Mouse (Mus musculus) ES-Bruce4 (cell line): ENCODE measurements around the gene Slc25a36. TPM values are rescaled to one million over a fixed set of nuclear protein-coding genes. Genes with fewer than 3 reads are reported as not detected.

Experiments
- H3K27ac ChIP-seq: 2 replicates; pipeline ENCODE4 v1.5.1; 2012; ENCODE audit warnings: low read length, inconsistent platforms; ENCODE audit not compliant: insufficient read depth
- H3K27me3 ChIP-seq: 2 replicates; pipeline ENCODE4 v1.6.1; 2012; ENCODE audit warnings: mild to moderate bottlenecking, low read length, inconsistent platforms; ENCODE audit not compliant: control insufficient read depth, poor library complexity, insufficient read depth, severe bottlenecking
- H3K36me3 ChIP-seq: 2 replicates; pipeline ENCODE4 v1.6.1; 2012; ENCODE audit warnings: inconsistent platforms, mild to moderate bottlenecking, low read length, moderate library complexity; ENCODE audit not compliant: control insufficient read depth, poor library complexity, insufficient read depth, severe bottlenecking
- H3K4me1 ChIP-seq: one replicate; pipeline ENCODE4 v1.8.1; 2011; ENCODE audit warnings: low read length; ENCODE audit not compliant: control insufficient read depth, insufficient read depth
- H3K4me3 ChIP-seq: 2 replicates; pipeline ENCODE4 v1.5.1; 2011; ENCODE audit warnings: low read depth, mild to moderate bottlenecking, low read length
- H3K9ac ChIP-seq: 2 replicates; pipeline ENCODE4 v1.6.1; 2012; ENCODE audit warnings: low read depth, mild to moderate bottlenecking, inconsistent platforms; ENCODE audit not compliant: poor library complexity, severe bottlenecking
- H3K9me3 ChIP-seq: replicated peaks from 2 replicates; pipeline ENCODE4 v1.6.1; 2012; ENCODE audit warnings: mild to moderate bottlenecking, low read length, inconsistent platforms; ENCODE audit not compliant: control insufficient read depth, poor library complexity, insufficient read depth, severe bottlenecking
- CTCF ChIP-seq: IDR thresholded peaks from one replicate; pipeline ENCODE4 v1.8.1; 2011; ENCODE audit warnings: low read depth, low read length
- EP300 ChIP-seq: IDR thresholded peaks from 2 replicates; pipeline ENCODE4 v1.6.1; 2011; ENCODE audit warnings: low read depth, low read length; ENCODE audit not compliant: insufficient read depth
- POLR2A ChIP-seq: IDR thresholded peaks from one replicate; pipeline ENCODE4 v1.8.1; 2011; ENCODE audit warnings: low read length; ENCODE audit not compliant: insufficient read depth
- polyA plus RNA-seq: library from polyadenylated mRNA; stranded (reverse); fragments of >200 nt; gene quantifications from 2 replicates; pipeline ENCODE4 v1.2.4, GENCODE M21; 2011; ENCODE audit warnings: low read depth; ENCODE audit not compliant: missing spikeins, insufficient read depth, insufficient read length

Gene Slc25a36
- polyA plus RNA-seq, 1 experiment, result 402 TPM

DNA sequence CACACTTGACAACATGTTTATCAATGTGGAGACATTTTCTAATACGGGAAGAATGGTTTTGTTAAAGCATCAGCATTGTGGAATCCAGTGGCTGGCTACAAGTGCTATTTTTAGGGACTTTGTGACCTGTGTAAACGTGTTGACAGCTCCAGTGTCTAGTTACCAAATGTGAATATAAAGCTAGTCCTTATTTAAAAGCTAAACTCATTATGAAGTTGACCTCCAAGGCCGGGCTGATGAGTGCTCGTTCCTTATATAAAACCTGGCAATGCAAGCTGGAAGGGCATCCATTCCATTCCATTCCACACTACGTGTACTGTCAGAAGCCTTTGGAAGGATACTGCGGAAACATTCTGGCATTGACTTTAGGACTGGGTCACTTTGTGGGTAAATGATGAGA lies 34.4 kb upstream of the Slc25a36 start:
- Histone ChIP-seq H3K27me3 (no peaks in the 10 kb centered on the region), H3K36me3 (no peaks in the 10 kb centered on the region), H3K4me1 (no peaks in the 10 kb centered on the region), H3K4me3 (no peak overlapping the region), H3K9me3 (no peaks in the 10 kb centered on the region), H3K27ac (no peak overlapping the region), H3K9ac (no peak overlapping the region)
- TF ChIP-seq POLR2A, result no peak

DNA sequence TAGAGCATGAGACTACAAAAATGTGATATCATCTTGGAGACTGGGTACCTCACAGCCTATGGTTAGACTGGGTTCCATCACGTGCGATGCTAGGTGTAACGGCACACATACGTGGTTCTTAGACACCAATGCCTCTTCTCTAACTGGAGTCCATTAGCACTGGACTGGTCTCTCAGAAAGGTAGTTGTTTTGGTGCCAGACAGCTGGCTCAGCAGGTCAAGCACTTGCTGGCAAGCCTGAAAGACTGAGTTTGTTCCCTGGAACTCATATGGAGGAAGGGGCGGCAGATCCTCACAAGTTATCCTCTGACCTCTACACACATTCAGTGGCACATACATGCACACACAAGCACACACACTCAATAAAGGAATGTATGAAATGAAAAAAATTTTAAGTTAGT lies 32.5 kb upstream of the Slc25a36 start:
- Histone ChIP-seq H3K36me3 (no peaks in the 10 kb centered on the region), H3K27me3 (no peaks in the 10 kb centered on the region), H3K4me3 (no peak overlapping the region), H3K9me3 (no peaks in the 10 kb centered on the region), H3K27ac (no peak overlapping the region), H3K4me1 (no peaks in the 10 kb centered on the region), H3K9ac (no peak overlapping the region)
- TF ChIP-seq EP300 (no peak), CTCF (no peak), POLR2A (no peak)

DNA sequence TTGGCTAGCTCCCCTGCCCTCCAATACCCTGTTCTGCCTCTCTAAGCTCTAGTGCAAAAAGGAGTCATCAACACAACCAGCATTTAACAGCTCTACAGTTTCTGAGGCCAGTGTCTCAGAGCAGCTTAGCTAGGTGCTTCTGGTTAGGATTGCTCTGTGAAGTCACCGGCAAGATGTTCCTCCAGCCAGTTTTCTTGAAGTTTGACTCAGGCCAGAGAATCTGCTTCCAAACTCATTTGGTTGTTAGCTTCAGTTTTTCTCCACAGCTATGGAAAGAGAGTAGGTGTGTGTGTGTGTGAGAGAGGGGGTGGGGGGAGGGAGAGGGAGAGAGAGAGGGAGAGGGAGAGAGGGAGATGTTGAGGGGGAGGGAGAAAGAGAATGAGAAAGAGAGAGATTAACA lies 31.6 kb upstream of the Slc25a36 start:
- H3K4me1 ChIP-seq, result no peaks in the 10 kb centered on the region
- TF ChIP-seq CTCF, result no peak
- no peak for TF ChIP-seq EP300
- no peak for TF ChIP-seq POLR2A
- H3K36me3 ChIP-seq, result no peaks in the 10 kb centered on the region
- no peak overlapping the region for H3K4me3 ChIP-seq
- no peaks in the 10 kb centered on the region for H3K9me3 ChIP-seq
- H3K9ac ChIP-seq, result no peak overlapping the region
- H3K27ac ChIP-seq, result no peak overlapping the region
- no peaks in the 10 kb centered on the region for H3K27me3 ChIP-seq

DNA sequence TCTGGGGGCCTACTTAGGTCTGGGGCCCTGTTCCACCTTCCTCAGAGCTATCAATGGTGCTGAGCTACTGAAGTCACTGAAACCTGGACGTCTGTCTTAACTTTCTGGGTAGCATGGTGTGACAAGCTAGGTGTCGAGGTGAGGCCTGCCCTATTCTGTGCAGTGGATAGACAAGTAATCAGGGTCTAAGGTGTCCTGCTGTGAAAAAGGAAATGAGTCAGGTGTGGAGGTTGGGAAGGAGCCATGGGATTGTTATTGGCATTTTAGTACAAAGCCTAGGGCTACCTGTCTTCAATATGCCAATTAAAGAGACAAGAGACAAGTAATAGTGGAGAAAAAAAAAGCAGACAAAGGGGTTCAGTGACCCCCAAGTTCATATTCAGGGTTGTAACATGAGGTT lies 30.8 kb upstream of the Slc25a36 start:
- Histone ChIP-seq H3K36me3 (no peaks in the 10 kb centered on the region), H3K27ac (no peak overlapping the region), H3K4me1 (no peaks in the 10 kb centered on the region), H3K9me3 (no peaks in the 10 kb centered on the region), H3K27me3 (no peaks in the 10 kb centered on the region), H3K9ac (no peak overlapping the region), H3K4me3 (no peak overlapping the region)
- TF ChIP-seq CTCF (no peak), EP300 (no peak), POLR2A (no peak)

DNA sequence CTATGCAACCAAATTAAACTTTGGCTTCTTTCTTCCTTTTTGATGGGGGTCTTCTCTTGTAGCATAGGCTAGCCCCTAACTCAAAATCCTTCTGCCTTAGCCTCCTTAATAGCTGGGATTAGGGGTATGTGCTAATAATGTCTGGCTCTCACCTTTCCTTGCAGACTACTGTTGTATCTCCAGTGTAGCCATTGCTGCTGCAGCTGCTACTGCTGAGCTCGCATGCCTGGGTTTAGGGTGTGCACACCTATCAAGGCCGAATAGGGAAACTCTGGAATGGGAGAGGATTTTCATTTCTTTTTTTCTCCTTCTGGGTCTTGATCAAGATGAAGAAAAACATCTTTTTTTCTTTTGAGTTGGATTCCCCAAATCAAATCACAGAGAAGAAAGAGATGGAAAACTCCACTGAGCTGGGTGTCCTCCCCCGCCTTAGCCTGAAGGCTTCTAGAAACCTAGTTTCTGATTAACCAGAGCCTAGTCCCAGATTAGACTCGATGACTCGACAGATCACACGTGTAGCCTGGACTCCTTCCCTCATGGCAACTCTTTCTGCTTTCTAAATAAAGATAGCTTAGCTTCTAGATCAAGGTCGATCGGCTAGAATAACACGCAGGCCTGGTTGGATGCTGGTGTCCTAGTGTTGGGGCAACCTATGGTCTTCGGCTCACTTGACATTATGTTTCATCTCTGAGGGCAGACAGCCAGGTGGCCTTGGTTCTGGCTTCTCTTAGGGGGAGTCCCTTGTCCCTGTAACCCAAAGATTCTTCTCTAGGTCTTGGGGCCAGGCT lies 29.4 kb upstream of the Slc25a36 start:
- H3K9ac ChIP-seq, result no peak overlapping the region
- H3K36me3 ChIP-seq, result no peaks in the 10 kb centered on the region
- TF ChIP-seq CTCF, result no peak
- TF ChIP-seq POLR2A, result no peak
- TF ChIP-seq EP300, result no peak
- H3K9me3 ChIP-seq, result no peaks in the 10 kb centered on the region
- no peaks in the 10 kb centered on the region for H3K4me1 ChIP-seq
- no peak overlapping the region for H3K27ac ChIP-seq
- H3K27me3 ChIP-seq, result no peaks in the 10 kb centered on the region
- no peak overlapping the region for H3K4me3 ChIP-seq

DNA sequence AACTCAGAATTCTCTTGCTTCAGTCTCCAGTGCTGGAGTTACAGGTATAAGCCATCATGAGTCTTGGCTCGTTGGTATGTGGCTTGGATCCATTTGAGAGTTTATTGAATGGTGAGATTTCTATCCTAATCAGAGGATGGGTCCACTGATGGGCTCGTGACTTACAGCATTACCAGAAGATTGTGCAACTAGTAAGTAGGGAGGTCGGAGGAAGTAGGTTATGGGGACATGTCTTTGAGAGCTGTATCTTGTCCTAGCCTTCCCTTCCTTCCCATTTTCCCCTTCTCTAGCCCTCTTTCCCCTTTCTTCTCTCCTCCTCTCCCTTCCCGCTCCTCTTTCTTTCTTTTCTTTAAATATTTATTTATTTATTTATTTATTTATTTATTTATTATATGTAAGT lies 26.7 kb upstream of the Slc25a36 start:
- Histone ChIP-seq H3K36me3 (no peaks in the 10 kb centered on the region), H3K9ac (no peak overlapping the region), H3K9me3 (no peaks in the 10 kb centered on the region), H3K27me3 (no peaks in the 10 kb centered on the region), H3K27ac (no peak overlapping the region), H3K4me3 (no peak overlapping the region), H3K4me1 (no peaks in the 10 kb centered on the region)
- no peak for TF ChIP-seq EP300
- no peak for TF ChIP-seq POLR2A
- TF ChIP-seq CTCF, result no peak
